Mouse (Mus musculus) kidney, embryonic 16.5 days (tissue): ENCODE data around the gene Borcs8. TPM values are rescaled to one million over a fixed set of nuclear protein-coding genes. Genes with fewer than 3 reads are reported as not detected.
A peak's percentile ranks its signal among the peaks of the same experiment; 100 is the strongest.

Experiments
- ATAC-seq: fragments of 200-750 bp; cut with Nextera tagmentation; 2 replicates; pipeline ENCODE4 v1.8.0; 2017; ENCODE audit warnings: moderate TSS enrichment; ENCODE audit not compliant: low FRiP score, low TSS enrichment
- H3K27ac ChIP-seq: fragments of 300-500 bp; sonication (generic); 2 replicates; pipeline ENCODE4 v1.5.1; 2014; ENCODE audit warnings: low read length
- H3K27me3 ChIP-seq: fragments of 300-500 bp; sonication (generic); 2 replicates; pipeline ENCODE4 v1.6.1; 2014; ENCODE audit warnings: low read length, control low read depth, mixed read lengths; ENCODE audit not compliant: insufficient read depth
- H3K36me3 ChIP-seq: fragments of 300-500 bp; sonication (generic); 2 replicates; pipeline ENCODE4 v1.6.1; 2014; ENCODE audit warnings: low read length, control low read depth, mixed read lengths; ENCODE audit not compliant: insufficient read depth
- H3K4me1 ChIP-seq: fragments of 300-500 bp; sonication (generic); 2 replicates; pipeline ENCODE4 v1.6.1; 2014; ENCODE audit warnings: low read length, control low read depth, mixed read lengths; ENCODE audit not compliant: insufficient read depth
- H3K4me2 ChIP-seq: fragments of 300-500 bp; sonication (generic); replicated peaks from 2 replicates; pipeline ENCODE4 v1.6.1; 2014; ENCODE audit warnings: low read depth, low read length
- H3K4me3 ChIP-seq: fragments of 300-500 bp; sonication (generic); 2 replicates; pipeline ENCODE4 v1.5.1; 2014; ENCODE audit warnings: mild to moderate bottlenecking, low read length
- H3K9ac ChIP-seq: fragments of 300-500 bp; sonication (generic); replicated peaks from 2 replicates; pipeline ENCODE4 v1.6.1; 2014; ENCODE audit warnings: low read length
- H3K9me3 ChIP-seq: fragments of 300-500 bp; sonication (generic); 2 replicates; pipeline ENCODE4 v1.6.1; 2016; ENCODE audit warnings: low read length, control low read depth
- WGBS: fragments of 180-500 bp; shearing (Covaris S2); extraction: QIAGEN DNeasy Blood & Tissue Kit; methylation state at CpG from one replicate; pipeline ENCODE4 v1.1.7; 2014; 5-methylcytosine and 5-hydroxymethylcytosine counted together
- polyA plus RNA-seq: library from polyadenylated mRNA; unstranded; fragments of >200 nt; fragmentation: Nextera tagmentation; extraction: Ambion mirVana; gene quantifications from 2 replicates; pipeline ENCODE4 v1.2.1, GENCODE M21; 2015

Gene Borcs8
- polyA plus RNA-seq, 1 experiment from 2014 or later, result 58.3 TPM

- Histone ChIP-seq H3K27ac (no peak within 1 kb of the TSS), H3K36me3 (peaks cover 33% of the 10 kb centered on the region), H3K9me3 (no peaks in the 10 kb centered on the region), H3K27me3 (no peaks in the 10 kb centered on the region), H3K4me2 (peak within 1 kb of the TSS; percentile 70), H3K9ac (peak within 1 kb of the TSS; percentile 64), H3K4me1 (peaks cover 11% of the 10 kb centered on the region), H3K4me3 (peak within 1 kb of the TSS; percentile 66)
- WGBS, result 3% methylated on average over 37 of the region's 37 CpGs
- ATAC-seq, result peak; percentile 90
Measured at GRCm38 (mm10) chr8:70131166-70131883, 8.0 kb upstream of the Borcs8 start, which contains the start of gene Nr2c2ap. Gene Nr2c2ap (plus strand): TSS chr8:70131333.

DNA sequence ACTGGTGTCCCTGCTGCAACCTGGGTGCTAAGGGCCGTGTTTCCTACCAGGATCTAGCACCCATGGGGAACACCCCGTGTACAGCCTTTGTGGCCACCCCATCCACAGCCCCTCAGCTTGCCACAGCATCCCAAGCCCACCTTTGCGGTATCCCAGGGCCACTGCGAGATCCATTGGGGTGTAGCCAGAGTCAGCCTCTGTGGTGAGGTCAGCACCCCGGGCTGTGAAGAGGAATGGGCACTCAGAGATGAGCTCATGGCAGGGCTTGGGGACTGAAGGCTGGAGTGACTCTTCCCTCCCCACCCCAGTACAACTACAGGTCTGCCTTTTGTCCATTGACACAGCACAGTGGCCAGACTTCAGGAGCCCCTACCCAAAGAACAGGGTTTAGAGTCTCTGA lies 5.2 kb upstream of the Borcs8 start:
- H3K27ac ChIP-seq, result no peak overlapping the region
- H3K4me1 ChIP-seq, result peaks cover 22% of the 10 kb centered on the region
- peaks cover 36% of the 10 kb centered on the region for H3K36me3 ChIP-seq
- no peak overlapping the region for H3K4me3 ChIP-seq
- 85% methylated on average over 5 of the region's 5 CpGs for WGBS
- no peak for ATAC-seq
- no peaks in the 10 kb centered on the region for H3K9me3 ChIP-seq
- H3K27me3 ChIP-seq, result no peaks in the 10 kb centered on the region
- H3K9ac ChIP-seq, result no peak overlapping the region
- H3K4me2 ChIP-seq, result no peak overlapping the region

GRCm38 (mm10) chr8:70134931-70135330 lies 4.4 kb upstream of the Borcs8 start:
- Histone ChIP-seq H3K4me3 (no peak overlapping the region), H3K36me3 (peaks cover 36% of the 10 kb centered on the region), H3K9ac (no peak overlapping the region), H3K4me2 (no peak overlapping the region), H3K9me3 (no peaks in the 10 kb centered on the region), H3K4me1 (peaks cover 17% of the 10 kb centered on the region), H3K27me3 (no peaks in the 10 kb centered on the region), H3K27ac (no peak overlapping the region)
- 88% methylated on average over 9 of the region's 9 CpGs for WGBS
- no peak for ATAC-seq

GRCm38 (mm10) chr8:70136591-70136990 lies 2.7 kb upstream of the Borcs8 start:
- H3K4me3 ChIP-seq, result no peak overlapping the region
- H3K4me1 ChIP-seq, result peaks cover 27% of the 10 kb centered on the region
- no peaks in the 10 kb centered on the region for H3K27me3 ChIP-seq
- peaks cover 36% of the 10 kb centered on the region for H3K36me3 ChIP-seq
- 88% methylated on average over 4 of the region's 4 CpGs for WGBS
- no peaks in the 10 kb centered on the region for H3K9me3 ChIP-seq
- ATAC-seq, result no peak
- no peak overlapping the region for H3K27ac ChIP-seq
- no peak overlapping the region for H3K9ac ChIP-seq
- H3K4me2 ChIP-seq, result no peak overlapping the region

DNA sequence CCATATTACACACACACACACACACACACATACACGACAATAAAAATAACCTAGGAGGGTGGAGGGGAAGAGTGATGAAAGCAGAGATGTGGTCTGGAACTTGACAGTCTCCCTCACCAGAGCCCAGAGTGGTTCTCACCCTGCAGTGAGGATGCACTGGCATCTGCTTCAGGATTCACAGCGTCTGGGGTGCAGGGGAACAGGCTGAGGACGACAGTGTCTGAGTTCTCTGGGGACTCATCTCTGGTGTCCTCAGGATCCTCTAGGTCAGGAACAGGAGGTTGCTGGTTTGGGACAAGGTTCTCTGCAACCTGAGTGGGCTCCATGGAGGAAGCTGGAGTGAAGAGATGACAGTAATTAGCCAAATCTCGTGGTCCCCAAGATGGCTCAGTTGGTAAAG lies 1.4 kb upstream of the Borcs8 start:
- H3K9ac ChIP-seq, result no peak overlapping the region
- no peaks in the 10 kb centered on the region for H3K27me3 ChIP-seq
- WGBS, result 81% methylated on average over 4 of the region's 4 CpGs
- no peaks in the 10 kb centered on the region for H3K9me3 ChIP-seq
- H3K4me1 ChIP-seq, result peaks cover 22% of the 10 kb centered on the region
- peak overlapping the region; percentile 76 for H3K4me3 ChIP-seq
- peaks cover 36% of the 10 kb centered on the region for H3K36me3 ChIP-seq
- H3K27ac ChIP-seq, result no peak overlapping the region
- peak overlapping the region; percentile 68 for H3K4me2 ChIP-seq
- no peak for ATAC-seq

- Histone ChIP-seq H3K4me1 (peaks cover 22% of the 10 kb centered on the region), H3K9me3 (no peaks in the 10 kb centered on the region), H3K4me3 (peak overlapping the region; percentile 76), H3K9ac (peak overlapping the region; percentile 76), H3K27ac (peak overlapping the region; percentile 80), H3K36me3 (peaks cover 31% of the 10 kb centered on the region), H3K27me3 (no peaks in the 10 kb centered on the region), H3K4me2 (peak overlapping the region; percentile 68)
- no peak for ATAC-seq
- WGBS, result 7% methylated on average over 9 of the region's 9 CpGs
Measured at GRCm38 (mm10) chr8:70139981-70140380, 682 bp downstream of the Borcs8 start.

DNA sequence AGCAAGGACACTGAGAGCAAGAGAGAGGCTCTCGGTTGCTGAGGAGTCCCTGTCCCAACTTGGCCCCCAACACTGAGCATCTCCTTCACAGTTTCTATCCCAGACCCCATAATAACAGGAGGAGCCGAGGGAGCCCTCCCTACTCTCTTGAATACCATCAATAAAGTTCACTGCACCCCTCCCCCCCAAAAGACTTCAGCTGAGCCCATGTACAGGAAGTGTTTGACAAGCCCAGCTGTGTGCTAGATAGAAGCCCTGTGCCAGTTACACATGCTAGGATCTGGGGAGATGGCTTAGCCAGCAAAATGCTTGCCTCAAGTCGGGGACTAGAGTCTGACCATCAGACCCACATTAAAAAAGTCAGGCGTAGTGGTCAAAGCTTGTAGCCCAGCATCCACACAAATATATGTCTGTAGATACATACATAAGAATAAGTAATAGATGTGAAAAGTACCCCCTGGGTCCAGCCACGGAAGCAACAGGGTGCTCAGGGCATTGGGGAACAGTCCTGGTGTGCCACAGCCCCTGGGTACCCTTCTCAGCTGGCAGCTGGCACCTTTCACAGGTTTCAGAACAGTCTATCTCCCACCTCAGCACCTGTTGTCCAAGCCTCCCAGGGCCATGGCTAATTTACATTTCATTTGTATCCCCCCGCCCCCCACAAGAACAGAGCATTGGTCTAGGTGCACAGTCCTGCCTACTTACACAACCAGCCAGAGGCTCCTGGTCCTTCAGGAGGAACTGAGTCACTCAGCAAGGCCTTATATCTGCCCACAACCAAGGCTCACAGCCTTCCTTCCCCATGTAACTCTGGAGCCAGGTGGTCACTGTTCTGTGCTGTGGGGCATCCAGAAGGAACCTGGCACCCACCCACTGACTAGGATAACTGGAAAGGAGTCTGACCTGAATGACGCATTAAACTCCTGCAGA lies 8.6 kb downstream of the Borcs8 start:
- peaks cover 29% of the 10 kb centered on the region for H3K36me3 ChIP-seq
- 84% methylated on average over 7 of the region's 7 CpGs for WGBS
- no peak overlapping the region for H3K9ac ChIP-seq
- no peak overlapping the region for H3K4me2 ChIP-seq
- no peak for ATAC-seq
- no peak overlapping the region for H3K27ac ChIP-seq
- H3K4me1 ChIP-seq, result peaks cover 7% of the 10 kb centered on the region; the same call in 1 of the 2 replicates
- H3K9me3 ChIP-seq, result no peaks in the 10 kb centered on the region
- H3K4me3 ChIP-seq, result no peak overlapping the region
- H3K27me3 ChIP-seq, result no peaks in the 10 kb centered on the region

- 0 out of 2 replicates have a peak overlapping the region, but pooled peaks have one; percentile 2 for H3K4me2 ChIP-seq
Measured at GRCm38 (mm10) chr8:70150158-70150557, 10.9 kb downstream of the Borcs8 start.

DNA sequence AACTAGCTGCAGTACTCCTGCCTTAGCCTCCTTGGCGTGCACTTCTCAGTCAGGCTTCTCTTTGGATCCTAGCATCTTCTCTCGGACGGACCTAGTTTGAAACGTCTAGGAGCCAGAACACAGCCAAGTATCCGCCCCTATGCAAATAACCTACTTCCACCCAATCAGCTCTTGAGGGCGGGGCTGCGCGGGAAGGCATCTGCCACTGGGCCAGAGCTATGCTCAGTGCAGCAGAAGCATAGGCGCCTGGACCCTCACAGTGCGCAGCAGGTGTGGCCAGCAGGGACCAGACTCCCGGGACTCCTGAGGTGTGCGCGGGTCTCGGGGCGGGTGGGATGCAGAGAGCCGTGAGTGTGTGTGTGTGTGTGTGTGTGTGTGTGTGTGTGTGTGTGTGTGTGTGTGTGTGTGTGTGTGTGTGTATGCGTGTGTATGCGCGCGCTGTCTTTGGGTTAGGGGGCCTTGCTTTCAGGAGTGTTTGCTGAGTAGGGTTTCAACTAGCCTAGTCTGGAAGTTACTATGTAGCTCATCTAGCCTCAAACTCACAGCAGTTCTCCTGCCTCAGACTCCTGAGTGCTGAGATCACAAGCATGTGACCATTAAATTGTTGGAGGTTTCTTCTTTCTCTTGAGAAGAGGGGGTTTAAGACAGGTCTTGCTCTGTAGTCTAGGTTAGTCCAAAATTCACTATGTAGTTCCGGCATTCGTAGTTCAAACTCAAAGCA lies 13.4 kb downstream of the Borcs8 start:
- 16% methylated on average over 21 of the region's 22 CpGs for WGBS
- peak; percentile 99 for ATAC-seq
- peak overlapping the region; percentile 28 for H3K4me2 ChIP-seq

More at GRCm38 (mm10) chr8:70150158-70150557, 10.9 kb downstream of the Borcs8 start:
- Histone ChIP-seq H3K9ac (peak overlapping the region; percentile 50; the same call in 1 of the 2 replicates), H3K4me3 (no peak overlapping the region), H3K27ac (no peak overlapping the region), H3K4me1 (peaks cover 7% of the 10 kb centered on the region; the same call in 1 of the 2 replicates), H3K9me3 (no peaks in the 10 kb centered on the region), H3K27me3 (no peaks in the 10 kb centered on the region), H3K36me3 (peaks cover 15% of the 10 kb centered on the region; the same call in 1 of the 2 replicates)
- peak; percentile 17; the same call in 1 of the 2 replicates for ATAC-seq
- WGBS, result 14% methylated on average over 13 of the region's 13 CpGs

More for the DNA sequence above, 13.4 kb downstream of the Borcs8 start:
- Histone ChIP-seq H3K4me3 (no peak overlapping the region), H3K9me3 (no peaks in the 10 kb centered on the region), H3K4me1 (peaks cover 7% of the 10 kb centered on the region; the same call in 1 of the 2 replicates), H3K27ac (no peak overlapping the region), H3K9ac (no peak overlapping the region), H3K27me3 (no peaks in the 10 kb centered on the region), H3K36me3 (no peaks in the 10 kb centered on the region)
